Mouse (Mus musculus): ENCODE measurements around the gene AL732309.1. TPM values are rescaled to one million over a fixed set of nuclear protein-coding genes. Genes with fewer than 3 reads are reported as not detected.
"Not testable (repeated sequence)": the region's sequence is repeated elsewhere in the genome, so short reads cannot be mapped to it uniquely, and the experiment has no call there.

Gene AL732309.1
- polyA plus RNA-seq, 1 experiment, result 12.5 TPM

DNA sequence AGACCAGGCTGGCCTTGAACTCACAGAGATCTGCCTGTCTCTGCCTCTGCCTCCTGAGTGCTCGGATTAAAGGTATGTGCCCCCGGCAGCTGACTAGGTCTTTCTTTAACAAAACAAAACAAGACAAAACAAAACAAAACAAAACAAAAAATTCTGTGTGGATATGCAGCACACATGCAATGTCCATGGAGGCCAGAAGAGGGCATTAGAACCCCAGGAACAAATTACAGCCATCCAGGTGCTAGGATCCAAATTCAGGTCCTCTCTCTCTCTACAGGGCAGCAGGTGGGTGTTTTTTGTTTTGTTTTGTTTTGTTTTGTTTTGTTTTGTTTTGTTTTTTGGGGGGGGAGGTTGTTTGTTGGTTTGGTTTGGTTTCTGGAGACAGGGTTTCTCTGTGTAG, 12.2 kb upstream of the AL732309.1 start:
- TF ChIP-seq POLR2A (IDR thresholded peaks at IDR 0.05; ENCODE audit: borderline replicate concordance, insufficient read depth, low read length) (no peak), CTCF (IDR thresholded peaks at IDR 0.05; ENCODE audit: borderline replicate concordance, insufficient read depth, low read depth, low read length) (peak; percentile 45; the same call in 1 of the 2 replicates)
- Histone ChIP-seq H3K4me1 (ENCODE audit: control insufficient read depth, insufficient read depth, low read length) (no peaks in the 10 kb centered on the region; the same call in none of the 2 replicates), H3K4me3 (replicated peaks; ENCODE audit: insufficient read depth, low read depth, low read length) (no peak overlapping the region), H3K27ac (ENCODE audit: insufficient read depth, low read length) (no peak overlapping the region), H3K27me3 (ENCODE audit: control insufficient read depth, insufficient read depth, low read length) (no peaks in the 10 kb centered on the region)
- 65% methylated on average over 2 of the region's 2 CpGs for WGBS
- DNase-seq, result no peak

DNA sequence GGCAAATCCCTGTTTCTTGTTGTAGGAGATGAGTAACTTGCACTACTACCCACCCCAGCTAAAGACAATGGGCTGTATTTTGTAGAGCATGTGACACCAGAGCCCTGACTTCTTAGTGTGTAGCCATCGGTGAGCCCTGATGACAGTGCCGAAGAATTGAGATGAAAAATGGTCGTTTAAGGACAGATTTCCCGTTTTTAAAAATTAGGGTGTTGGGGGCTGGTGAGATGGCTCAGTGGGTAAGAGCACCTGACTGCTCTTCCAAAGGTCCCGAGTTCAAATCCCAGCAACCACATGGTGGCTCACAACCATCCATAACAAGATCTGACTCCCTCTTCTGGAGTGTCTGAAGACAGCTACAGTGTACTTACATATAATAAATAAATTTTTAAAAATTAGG, 10.6 kb upstream of the AL732309.1 start:
- WGBS, result 88% methylated on average over 5 of the region's 5 CpGs
- not testable (repeated sequence) for H3K4me3 ChIP-seq (replicated peaks; ENCODE audit: insufficient read depth, low read depth, low read length); H3K4me1 ChIP-seq (ENCODE audit: control insufficient read depth, insufficient read depth, low read length); H3K27me3 ChIP-seq (ENCODE audit: control insufficient read depth, insufficient read depth, low read length); H3K27ac ChIP-seq (ENCODE audit: insufficient read depth, low read length); DNase-seq

DNA sequence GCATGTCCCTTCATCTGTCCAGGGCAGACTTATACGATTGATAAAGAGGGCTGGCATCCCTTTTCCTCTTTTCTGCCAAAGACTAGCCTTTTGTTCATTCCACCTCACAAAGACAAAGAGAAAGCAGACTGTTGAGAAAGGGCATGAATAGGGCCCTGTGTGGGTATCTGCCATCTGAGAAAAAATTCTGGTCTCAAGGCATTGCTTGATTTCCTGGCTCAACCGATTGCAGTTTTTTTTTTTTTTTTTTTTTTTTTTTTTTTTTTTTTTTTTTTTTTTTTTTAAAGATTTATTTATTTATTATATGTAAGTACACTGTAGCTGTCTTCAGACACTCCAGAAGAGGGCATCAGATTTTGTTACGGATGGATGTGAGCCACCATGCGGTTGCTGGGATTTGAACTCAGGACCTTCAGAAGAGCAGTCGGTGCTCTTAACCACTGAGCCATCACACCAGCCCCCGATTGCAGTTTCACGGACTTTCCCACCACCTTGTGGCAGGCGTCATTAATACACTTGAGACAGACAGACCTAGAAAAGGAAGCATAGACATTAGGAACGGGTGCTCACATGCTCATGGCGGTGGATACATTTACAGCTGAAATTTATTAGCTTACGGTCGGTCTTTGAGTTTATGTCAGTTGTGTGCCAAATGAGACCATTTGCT, 9.9 kb upstream of the AL732309.1 start:
- DNase-seq, result peak in 1 of 2 experiments; percentile 59
- TF ChIP-seq CTCF (IDR thresholded peaks at IDR 0.05; ENCODE audit: borderline replicate concordance, insufficient read depth, low read depth, low read length), result peak; percentile 28; the same call in 1 of the 2 replicates
- 39% methylated on average over 12 of the region's 12 CpGs for WGBS
- not testable (repeated sequence) for H3K27me3 ChIP-seq (ENCODE audit: control insufficient read depth, insufficient read depth, low read length); H3K4me1 ChIP-seq (ENCODE audit: control insufficient read depth, insufficient read depth, low read length); H3K27ac ChIP-seq (ENCODE audit: insufficient read depth, low read length)
- peak overlapping the region; percentile 71 for H3K4me3 ChIP-seq (replicated peaks; ENCODE audit: insufficient read depth, low read depth, low read length)

DNA sequence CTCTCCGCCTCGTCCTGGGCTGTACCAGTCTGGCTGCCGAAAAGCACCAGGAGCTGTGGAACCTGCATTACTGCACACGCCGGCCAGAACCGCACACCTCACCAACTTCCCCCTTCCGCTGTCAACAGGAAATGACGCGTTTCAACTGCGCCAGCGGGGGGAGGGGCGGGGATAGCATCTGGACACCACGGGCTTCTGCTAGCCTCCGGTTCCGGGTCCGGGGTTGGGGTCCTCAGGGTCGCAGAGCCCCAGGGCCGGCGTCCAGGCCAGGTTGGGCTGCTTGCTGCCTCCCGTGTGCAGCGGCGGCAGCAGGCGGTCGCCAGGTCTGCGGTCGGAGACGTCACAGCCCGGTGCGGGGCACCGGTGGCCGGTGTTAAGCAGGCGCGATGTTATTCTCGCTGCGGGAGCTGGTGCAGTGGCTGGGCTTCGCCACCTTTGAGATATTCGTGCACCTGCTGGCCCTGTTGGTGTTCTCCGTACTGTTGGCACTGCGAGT, 8.7 kb upstream of the AL732309.1 start, which contains the start of gene Tmem203:
Gene Tmem203, plus strand, starts transcription at position 156 of the 496 bp plus-strand sequence.
- whole genome bisulfite sequencing, result under 1% methylated on average over 39 of the region's 39 CpGs
- H3K4me3 ChIP-seq (replicated peaks; ENCODE audit: insufficient read depth, low read depth, low read length), result peak within 1 kb of the TSS; percentile 71
- TF ChIP-seq CTCF (IDR thresholded peaks at IDR 0.05; ENCODE audit: borderline replicate concordance, insufficient read depth, low read depth, low read length) (no peak), POLR2A (IDR thresholded peaks at IDR 0.05; ENCODE audit: borderline replicate concordance, insufficient read depth, low read length) (peak; percentile 66; the same call in 1 of the 2 replicates)
- DNase-seq, result peak; percentile 87 to 91
- no peaks in the 10 kb centered on the region; the same call in none of the 2 replicates for H3K4me1 ChIP-seq (ENCODE audit: control insufficient read depth, insufficient read depth, low read length)
- H3K27me3 ChIP-seq (ENCODE audit: control insufficient read depth, insufficient read depth, low read length), result no peaks in the 10 kb centered on the region
- peak within 1 kb of the TSS; percentile 74 for H3K27ac ChIP-seq (ENCODE audit: insufficient read depth, low read length)

DNA sequence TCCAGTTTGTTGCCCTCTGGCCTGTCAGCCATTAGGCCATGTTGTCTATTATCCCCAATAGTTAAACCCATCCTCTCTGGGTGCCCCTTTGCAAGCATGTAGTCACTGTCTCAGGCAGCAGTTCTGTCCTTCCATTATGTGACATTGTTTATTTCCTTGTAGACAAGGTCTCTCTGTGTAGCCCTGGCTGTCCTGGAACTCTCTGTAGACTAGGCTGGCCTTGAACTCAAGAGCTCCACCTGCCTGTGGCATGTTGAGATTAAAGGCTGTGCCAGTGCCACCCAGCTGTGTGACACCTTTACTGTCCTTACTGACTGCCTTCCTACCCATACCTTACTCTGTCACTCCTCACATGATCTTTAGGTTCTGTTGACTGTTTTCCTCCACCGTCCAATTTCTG, 5.7 kb upstream of the AL732309.1 start:
- 83% methylated on average over 1 of the region's 1 CpGs for WGBS
- DNase-seq, result no peak

DNA sequence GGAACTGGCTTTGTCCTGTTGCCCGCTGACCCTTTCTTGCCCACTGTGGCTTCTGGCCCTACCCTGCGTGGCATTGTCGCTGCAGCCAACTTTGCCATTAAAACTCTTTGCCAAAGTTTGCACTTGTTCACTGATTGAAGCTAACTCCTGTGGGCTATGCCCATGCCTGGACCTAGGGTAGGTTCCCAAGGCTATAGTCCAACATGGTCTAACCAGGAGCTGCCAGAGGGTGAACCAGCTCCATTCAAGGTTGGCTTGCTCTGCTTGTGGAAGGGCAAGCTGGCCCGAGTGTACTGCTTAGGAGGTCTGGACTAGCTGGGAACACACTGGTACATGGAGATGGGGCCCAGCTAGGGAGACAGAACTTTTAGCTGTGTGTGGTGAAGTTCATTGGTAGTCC, 2.5 kb downstream of the AL732309.1 start:
- H3K27ac ChIP-seq (ENCODE audit: insufficient read depth, low read length), result peak overlapping the region; percentile 24; the same call in 1 of the 2 replicates
- H3K4me3 ChIP-seq (replicated peaks; ENCODE audit: insufficient read depth, low read depth, low read length), result peak overlapping the region; percentile 12
- no peak for DNase-seq
- TF ChIP-seq POLR2A (IDR thresholded peaks at IDR 0.05; ENCODE audit: borderline replicate concordance, insufficient read depth, low read length) (no peak), CTCF (IDR thresholded peaks at IDR 0.05; ENCODE audit: borderline replicate concordance, insufficient read depth, low read depth, low read length) (no peak)
- H3K4me1 ChIP-seq (ENCODE audit: control insufficient read depth, insufficient read depth, low read length), result peaks cover 49% of the 10 kb centered on the region
- WGBS, result 73% methylated on average over 4 of the region's 4 CpGs
- no peaks in the 10 kb centered on the region for H3K27me3 ChIP-seq (ENCODE audit: control insufficient read depth, insufficient read depth, low read length)

More for the DNA sequence above, 5.7 kb upstream of the AL732309.1 start:
- no peak for TF ChIP-seq POLR2A (IDR thresholded peaks at IDR 0.05; ENCODE audit: borderline replicate concordance, insufficient read depth, low read length)
- TF ChIP-seq CTCF (IDR thresholded peaks at IDR 0.05; ENCODE audit: borderline replicate concordance, insufficient read depth, low read depth, low read length), result peak; percentile 45; the same call in 1 of the 2 replicates
- Histone ChIP-seq H3K27me3 (ENCODE audit: control insufficient read depth, insufficient read depth, low read length) (no peaks in the 10 kb centered on the region), H3K4me3 (replicated peaks; ENCODE audit: insufficient read depth, low read depth, low read length) (no peak overlapping the region), H3K27ac (ENCODE audit: insufficient read depth, low read length) (no peak overlapping the region), H3K4me1 (ENCODE audit: control insufficient read depth, insufficient read depth, low read length) (no peaks in the 10 kb centered on the region; the same call in none of the 2 replicates)

DNA sequence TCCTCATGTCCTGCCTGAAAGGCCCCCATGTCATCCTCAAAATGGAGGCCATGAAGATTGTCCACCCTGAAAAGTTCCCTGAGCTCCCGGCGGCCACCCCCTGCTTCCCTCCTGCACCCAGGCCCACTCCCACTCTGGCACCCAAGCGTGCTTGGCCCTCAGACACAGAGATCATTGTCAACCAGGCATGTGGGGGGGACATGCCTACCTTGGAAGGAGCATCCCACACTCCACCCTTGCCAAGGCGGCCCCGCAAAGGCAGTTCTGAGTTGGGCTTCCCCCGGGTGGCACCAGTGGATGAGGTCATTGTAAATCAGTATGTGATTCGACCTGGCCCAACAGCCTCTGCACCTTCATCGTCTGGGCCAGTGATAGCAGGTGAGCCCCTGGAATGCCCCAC, 3.3 kb downstream of the AL732309.1 start:
- peak overlapping the region; percentile 24 for H3K27ac ChIP-seq (ENCODE audit: insufficient read depth, low read length)
- no peak for DNase-seq
- peak overlapping the region; percentile 77 for H3K4me3 ChIP-seq (replicated peaks; ENCODE audit: insufficient read depth, low read depth, low read length)
- H3K27me3 ChIP-seq (ENCODE audit: control insufficient read depth, insufficient read depth, low read length), result no peaks in the 10 kb centered on the region
- H3K4me1 ChIP-seq (ENCODE audit: control insufficient read depth, insufficient read depth, low read length), result peaks cover 49% of the 10 kb centered on the region
- TF ChIP-seq POLR2A (IDR thresholded peaks at IDR 0.05; ENCODE audit: borderline replicate concordance, insufficient read depth, low read length) (no peak), CTCF (IDR thresholded peaks at IDR 0.05; ENCODE audit: borderline replicate concordance, insufficient read depth, low read depth, low read length) (no peak)
- WGBS, result 47% methylated on average over 8 of the region's 8 CpGs

DNA sequence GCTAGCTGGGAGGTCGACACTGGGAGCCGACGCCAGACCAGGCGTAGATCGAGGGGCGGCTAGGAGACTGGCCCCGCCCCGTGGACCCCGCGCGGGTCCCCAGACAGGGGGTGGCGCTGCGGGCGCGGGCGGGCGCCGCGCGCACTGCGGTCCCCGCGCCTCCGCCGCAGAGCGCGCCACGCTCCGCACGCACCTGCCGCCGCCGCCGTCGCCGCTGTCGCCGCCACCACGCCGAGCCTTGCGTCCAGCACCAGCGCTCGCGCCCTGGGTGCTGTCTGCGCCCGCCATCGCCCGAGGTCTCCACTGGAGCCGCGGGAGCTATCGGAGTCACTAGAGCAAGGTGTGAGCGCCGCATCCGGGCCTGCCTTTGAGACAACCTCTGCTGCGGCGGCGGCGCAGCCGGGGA, 4.6 kb downstream of the AL732309.1 start, which contains the start of the genes Rnf208 and Cysrt1:
Gene Rnf208, plus strand, starts transcription at position 155 of the 406 bp plus-strand sequence.
Gene Cysrt1, minus strand, starts transcription at position 352 of the 406 bp plus-strand sequence.
- Histone ChIP-seq H3K4me1 (ENCODE audit: control insufficient read depth, insufficient read depth, low read length) (peaks cover 48% of the 10 kb centered on the region), H3K27ac (ENCODE audit: insufficient read depth, low read length) (peak within 1 kb of the TSS; percentile 80), H3K4me3 (replicated peaks; ENCODE audit: insufficient read depth, low read depth, low read length) (peak within 1 kb of the TSS; percentile 77), H3K27me3 (ENCODE audit: control insufficient read depth, insufficient read depth, low read length) (no peaks in the 10 kb centered on the region)
- DNase-seq, result peak; percentile 57 to 70
- TF ChIP-seq POLR2A (IDR thresholded peaks at IDR 0.05; ENCODE audit: borderline replicate concordance, insufficient read depth, low read length), result peak; percentile 52
- no peak for TF ChIP-seq CTCF (IDR thresholded peaks at IDR 0.05; ENCODE audit: borderline replicate concordance, insufficient read depth, low read depth, low read length)
- under 1% methylated on average over 59 of the region's 59 CpGs for WGBS

All from cerebellum, adult 2 months (tissue).